Mouse (Mus musculus) midbrain, embryonic 12.5 days (tissue): ENCODE measurements around the gene Gm20388. TPM values are rescaled to one million over a fixed set of nuclear protein-coding genes. Genes with fewer than 3 reads are reported as not detected.

Source experiments
- ATAC-seq: fragments of 200-750 bp; cut with Nextera tagmentation; 2 replicates; pipeline ENCODE4 v1.8.0; 2017; ENCODE audit warnings: low read depth, moderate TSS enrichment, moderate library complexity; ENCODE audit not compliant: low FRiP score
- H3K27ac ChIP-seq: fragments of 300-500 bp; sonication (generic); replicated peaks from 2 replicates; pipeline ENCODE4 v1.5.1; 2016; ENCODE audit warnings: mild to moderate bottlenecking
- H3K27me3 ChIP-seq: fragments of 300-500 bp; sonication (generic); 2 replicates; pipeline ENCODE4 v1.6.1; 2016; ENCODE audit warnings: mild to moderate bottlenecking
- H3K36me3 ChIP-seq: fragments of 300-500 bp; sonication (generic); 2 replicates; pipeline ENCODE4 v1.6.1; 2016
- H3K4me1 ChIP-seq: fragments of 300-500 bp; sonication (generic); 2 replicates; pipeline ENCODE4 v1.6.1; 2016
- H3K4me2 ChIP-seq: fragments of 300-500 bp; sonication (generic); replicated peaks from 2 replicates; pipeline ENCODE4 v1.6.1; 2016; ENCODE audit warnings: mild to moderate bottlenecking, moderate library complexity
- H3K4me3 ChIP-seq: fragments of 300-500 bp; sonication (generic); 2 replicates; pipeline ENCODE4 v1.5.1; 2016; ENCODE audit warnings: mild to moderate bottlenecking
- H3K9ac ChIP-seq: fragments of 300-500 bp; sonication (generic); replicated peaks from 2 replicates; pipeline ENCODE4 v1.6.1; 2016; ENCODE audit warnings: mild to moderate bottlenecking, moderate library complexity
- H3K9me3 ChIP-seq: fragments of 300-500 bp; sonication (generic); 2 replicates; pipeline ENCODE4 v1.6.1; 2016; ENCODE audit warnings: mild to moderate bottlenecking
- WGBS: fragments of 180-500 bp; shearing (Covaris S2); methylation state at CpG from one replicate; pipeline ENCODE4 v1.1.7; 2016; 5-methylcytosine and 5-hydroxymethylcytosine counted together
- polyA plus RNA-seq: library from polyadenylated mRNA; unstranded; fragments of >200 nt; fragmentation: Nextera tagmentation; extraction: Ambion mirVana; gene quantifications from 2 replicates; pipeline ENCODE4 v1.2.1, GENCODE M21; 2016

The Gm20388 gene
- polyA plus RNA-seq, 1 experiment from 2014 or later = not detected

GRCm38 (mm10) chr8:120118162-120118561 is 207.5 kb downstream of the Gm20388 start:
- Histone ChIP-seq H3K9me3 (no peaks in the 10 kb centered on the region), H3K4me3 (no peak overlapping the region), H3K27me3 (peaks cover 37% of the 10 kb centered on the region), H3K4me1 (peaks cover 21% of the 10 kb centered on the region), H3K4me2 (no peak overlapping the region), H3K36me3 (no peaks in the 10 kb centered on the region), H3K27ac (no peak overlapping the region), H3K9ac (no peak overlapping the region)
- WGBS = 88% methylated on average over 9 of the region's 9 CpGs
- no peak for ATAC-seq

GRCm38 (mm10) chr8:120118847-120119246 is 208.2 kb downstream of the Gm20388 start:
- ATAC-seq = no peak
- no peak overlapping the region for H3K27ac ChIP-seq
- no peaks in the 10 kb centered on the region for H3K9me3 ChIP-seq
- H3K36me3 ChIP-seq = no peaks in the 10 kb centered on the region
- H3K9ac ChIP-seq = no peak overlapping the region
- H3K4me3 ChIP-seq = no peak overlapping the region
- H3K4me2 ChIP-seq = no peak overlapping the region
- H3K27me3 ChIP-seq = peaks cover 37% of the 10 kb centered on the region
- WGBS = 81% methylated on average over 5 of the region's 5 CpGs
- peaks cover 17% of the 10 kb centered on the region for H3K4me1 ChIP-seq

- Histone ChIP-seq H3K4me3 (no peak overlapping the region), H3K9me3 (no peaks in the 10 kb centered on the region), H3K36me3 (no peaks in the 10 kb centered on the region), H3K9ac (no peak overlapping the region), H3K27me3 (peaks cover 34% of the 10 kb centered on the region), H3K27ac (0 out of 2 replicates have a peak overlapping the region, but pooled peaks have one; percentile 30), H3K4me1 (peaks cover 19% of the 10 kb centered on the region), H3K4me2 (no peak overlapping the region)
- ATAC-seq = no peak
- WGBS = 65% methylated on average over 3 of the region's 3 CpGs
Observed at GRCm38 (mm10) chr8:120119429-120119828, 208.8 kb downstream of the Gm20388 start.

GRCm38 (mm10) chr8:120119931-120120330 is 209.3 kb downstream of the Gm20388 start:
- H3K27ac ChIP-seq = 0 out of 2 replicates have a peak overlapping the region, but pooled peaks have one; percentile 30
- H3K9me3 ChIP-seq = no peaks in the 10 kb centered on the region
- WGBS = 87% methylated on average over 6 of the region's 6 CpGs
- H3K27me3 ChIP-seq = peaks cover 29% of the 10 kb centered on the region
- H3K36me3 ChIP-seq = no peaks in the 10 kb centered on the region
- no peak for ATAC-seq
- peaks cover 19% of the 10 kb centered on the region for H3K4me1 ChIP-seq
- H3K4me3 ChIP-seq = no peak overlapping the region
- no peak overlapping the region for H3K4me2 ChIP-seq
- no peak overlapping the region for H3K9ac ChIP-seq

- WGBS = 67% methylated on average over 5 of the region's 5 CpGs
- no peaks in the 10 kb centered on the region for H3K9me3 ChIP-seq
- no peak for ATAC-seq
Observed at GRCm38 (mm10) chr8:120120951-120121350, 210.3 kb downstream of the Gm20388 start.

GRCm38 (mm10) chr8:120124261-120124660 is 213.6 kb downstream of the Gm20388 start:
- Histone ChIP-seq H3K4me1 (peaks cover 47% of the 10 kb centered on the region), H3K9me3 (no peaks in the 10 kb centered on the region), H3K27ac (peak overlapping the region; percentile 31), H3K27me3 (peaks cover 13% of the 10 kb centered on the region), H3K9ac (no peak overlapping the region), H3K4me3 (no peak overlapping the region), H3K4me2 (no peak overlapping the region), H3K36me3 (no peaks in the 10 kb centered on the region)
- no peak for ATAC-seq
- WGBS = 60% methylated on average over 6 of the region's 6 CpGs

More at GRCm38 (mm10) chr8:120120951-120121350, 210.3 kb downstream of the Gm20388 start:
- Histone ChIP-seq H3K27ac (no peak overlapping the region), H3K4me3 (no peak overlapping the region), H3K27me3 (peaks cover 19% of the 10 kb centered on the region), H3K36me3 (no peaks in the 10 kb centered on the region), H3K4me1 (peaks cover 29% of the 10 kb centered on the region), H3K4me2 (no peak overlapping the region), H3K9ac (no peak overlapping the region)

GRCm38 (mm10) chr8:120124836-120125389 is 214.3 kb downstream of the Gm20388 start:
- H3K36me3 ChIP-seq = no peaks in the 10 kb centered on the region
- H3K9ac ChIP-seq = no peak overlapping the region
- 32% methylated on average over 7 of the region's 7 CpGs for WGBS
- no peak overlapping the region for H3K4me3 ChIP-seq
- H3K4me1 ChIP-seq = peaks cover 49% of the 10 kb centered on the region
- peaks cover 13% of the 10 kb centered on the region for H3K27me3 ChIP-seq
- peak; percentile 63 for ATAC-seq
- H3K9me3 ChIP-seq = no peaks in the 10 kb centered on the region
- H3K27ac ChIP-seq = peak overlapping the region; percentile 31
- no peak overlapping the region for H3K4me2 ChIP-seq

- Histone ChIP-seq H3K27ac (peak overlapping the region; percentile 43), H3K4me1 (peaks cover 46% of the 10 kb centered on the region), H3K4me3 (no peak overlapping the region), H3K27me3 (peaks cover 13% of the 10 kb centered on the region; the same call in 1 of the 2 replicates), H3K36me3 (no peaks in the 10 kb centered on the region), H3K9me3 (no peaks in the 10 kb centered on the region), H3K9ac (0 out of 2 replicates have a peak overlapping the region, but pooled peaks have one; percentile 6), H3K4me2 (0 out of 2 replicates have a peak overlapping the region, but pooled peaks have one; percentile 5)
- no peak for ATAC-seq
- 26% methylated on average over 14 of the region's 14 CpGs for WGBS
Observed at GRCm38 (mm10) chr8:120126357-120127161, 215.9 kb downstream of the Gm20388 start.

GRCm38 (mm10) chr8:120129547-120129946 is 218.9 kb downstream of the Gm20388 start:
- Histone ChIP-seq H3K4me1 (peaks cover 40% of the 10 kb centered on the region), H3K4me3 (no peak overlapping the region), H3K9ac (no peak overlapping the region), H3K36me3 (no peaks in the 10 kb centered on the region), H3K27me3 (0 out of 2 replicates have a peak, but pooled peaks cover 10% of the 10 kb centered on the region), H3K27ac (peak overlapping the region; percentile 42; the same call in 1 of the 2 replicates), H3K9me3 (no peaks in the 10 kb centered on the region), H3K4me2 (no peak overlapping the region)
- ATAC-seq = no peak
- 37% methylated on average over 4 of the region's 4 CpGs for WGBS

GRCm38 (mm10) chr8:120131158-120131557 is 220.5 kb downstream of the Gm20388 start:
- Histone ChIP-seq H3K9ac (no peak overlapping the region), H3K4me2 (no peak overlapping the region), H3K4me1 (peaks cover 28% of the 10 kb centered on the region), H3K27me3 (0 out of 2 replicates have a peak, but pooled peaks cover 10% of the 10 kb centered on the region), H3K9me3 (no peaks in the 10 kb centered on the region), H3K4me3 (no peak overlapping the region), H3K36me3 (no peaks in the 10 kb centered on the region), H3K27ac (no peak overlapping the region)
- 86% methylated on average over 8 of the region's 8 CpGs for WGBS
- no peak for ATAC-seq

GRCm38 (mm10) chr8:120133169-120133568 is 222.5 kb downstream of the Gm20388 start:
- Histone ChIP-seq H3K4me2 (no peak overlapping the region), H3K4me3 (no peak overlapping the region), H3K27me3 (0 out of 2 replicates have a peak, but pooled peaks cover under 1% of the 10 kb centered on the region), H3K9me3 (no peaks in the 10 kb centered on the region), H3K4me1 (peaks cover 18% of the 10 kb centered on the region), H3K36me3 (no peaks in the 10 kb centered on the region), H3K27ac (no peak overlapping the region), H3K9ac (no peak overlapping the region)
- 87% methylated on average over 7 of the region's 7 CpGs for WGBS
- no peak for ATAC-seq

GRCm38 (mm10) chr8:120135687-120136086 is 225.0 kb downstream of the Gm20388 start:
- Histone ChIP-seq H3K27me3 (0 out of 2 replicates have a peak, but pooled peaks cover 5% of the 10 kb centered on the region), H3K27ac (no peak overlapping the region), H3K9ac (no peak overlapping the region), H3K4me2 (no peak overlapping the region), H3K9me3 (no peaks in the 10 kb centered on the region), H3K36me3 (no peaks in the 10 kb centered on the region), H3K4me3 (no peak overlapping the region), H3K4me1 (peaks cover 9% of the 10 kb centered on the region)
- 89% methylated on average over 7 of the region's 7 CpGs for WGBS
- no peak for ATAC-seq
